Mouse (Mus musculus): ENCODE results near the gene Hmgb1.

The Hmgb1 gene

GRCm38 (mm10) chr5:149104096-149104725, 80.1 kb downstream of the Hmgb1 start:
- DNase-seq (ENCODE audit: low read depth, low spot score) = no peak

- DNase-seq (ENCODE audit: low read depth, low spot score) = no peak
Measured at GRCm38 (mm10) chr5:149101869-149102268, 82.4 kb downstream of the Hmgb1 start.

DNA sequence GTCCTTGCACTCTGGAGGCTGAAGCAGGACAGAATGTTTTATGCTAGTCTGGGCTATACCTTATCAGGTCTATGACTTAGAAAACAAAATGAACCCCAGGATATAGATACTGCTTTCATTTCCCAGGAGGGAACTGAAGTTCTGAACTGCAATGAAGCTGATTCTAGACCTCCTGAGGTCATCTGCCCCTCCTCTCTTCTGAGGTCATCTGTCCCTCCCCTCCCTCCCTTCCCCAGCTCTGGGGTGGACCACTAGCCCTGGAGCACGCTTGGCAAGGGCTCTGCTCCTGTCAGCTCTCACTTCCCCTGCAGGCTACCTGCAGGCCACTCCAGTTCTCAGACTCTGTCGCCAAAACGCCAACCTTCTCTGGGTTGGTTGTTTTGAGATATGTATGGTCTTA, 84.2 kb downstream of the Hmgb1 start:
- no peak for DNase-seq (ENCODE audit: low read depth, low spot score)

- DNase-seq (ENCODE audit: low read depth, low spot score) = no peak
Measured at GRCm38 (mm10) chr5:149099009-149099408, 85.3 kb downstream of the Hmgb1 start.

DNA sequence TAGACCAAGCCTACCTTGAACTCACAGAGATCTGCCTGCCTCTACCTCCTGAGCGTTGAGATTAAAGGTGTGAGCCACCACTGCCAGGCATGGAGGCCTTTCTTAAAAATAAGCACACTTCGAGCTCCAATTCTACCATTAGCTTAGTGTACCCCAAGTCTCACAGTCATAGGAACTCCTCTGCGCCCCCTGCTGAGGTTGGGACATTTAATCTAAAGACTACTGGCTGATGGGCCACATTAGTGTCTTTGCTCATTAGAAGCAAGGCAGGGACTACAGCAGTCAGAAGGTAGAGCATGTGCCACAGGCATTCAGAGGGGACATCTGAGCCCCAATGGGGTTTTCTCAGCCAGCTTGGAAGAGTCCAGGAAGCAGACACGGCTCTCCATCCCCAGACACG, 86.4 kb downstream of the Hmgb1 start:
- DNase-seq (ENCODE audit: low read depth, low spot score) = no peak

GRCm38 (mm10) chr5:149096284-149096683, 88.0 kb downstream of the Hmgb1 start:
- DNase-seq (ENCODE audit: low read depth, low spot score) = no peak

- no peak for DNase-seq (ENCODE audit: low read depth, low spot score)
Measured at GRCm38 (mm10) chr5:149092926-149093325, 91.4 kb downstream of the Hmgb1 start.

DNA sequence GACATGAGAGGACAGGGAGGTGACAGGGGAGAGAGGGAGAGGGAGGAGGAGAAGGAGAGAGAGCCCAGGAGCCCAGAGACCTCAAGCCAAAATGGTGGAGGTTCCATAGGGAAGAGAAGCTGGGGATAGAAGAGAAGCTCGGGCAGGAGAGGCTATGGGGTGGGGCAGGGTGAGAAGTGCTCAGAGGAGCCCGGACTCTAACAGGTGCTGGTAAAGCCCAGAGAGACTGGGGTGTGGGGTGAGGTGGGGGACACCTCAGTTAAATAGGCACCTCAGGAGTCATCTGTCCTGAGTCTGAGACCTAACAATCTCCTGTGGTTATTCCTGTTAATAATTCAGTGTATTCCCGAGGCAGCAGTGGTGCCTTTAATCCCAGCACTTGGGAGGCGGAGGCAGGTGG, 91.8 kb downstream of the Hmgb1 start:
- no peak for DNase-seq (ENCODE audit: low read depth, low spot score)

DNA sequence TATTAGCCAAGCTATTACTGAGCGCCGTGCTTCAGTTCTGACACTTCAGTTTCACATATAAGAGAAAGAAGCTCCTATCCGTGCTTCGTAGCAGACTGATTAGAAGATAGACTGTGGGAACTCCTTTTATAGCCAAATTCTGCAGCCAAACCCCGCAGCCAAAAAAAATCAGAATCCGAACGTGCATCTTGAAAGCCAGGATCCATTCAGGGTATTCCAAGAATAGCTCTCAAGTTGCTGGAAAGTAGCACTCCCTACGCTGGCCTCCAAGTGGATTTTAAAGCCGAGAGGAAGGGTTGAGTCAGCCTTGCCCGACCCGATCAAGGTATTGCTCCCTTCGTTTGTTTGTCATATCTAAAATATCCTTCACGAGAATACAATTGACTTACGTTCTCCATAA, 93.0 kb downstream of the Hmgb1 start:
- DNase-seq (ENCODE audit: low read depth, low spot score) = no peak

DNA sequence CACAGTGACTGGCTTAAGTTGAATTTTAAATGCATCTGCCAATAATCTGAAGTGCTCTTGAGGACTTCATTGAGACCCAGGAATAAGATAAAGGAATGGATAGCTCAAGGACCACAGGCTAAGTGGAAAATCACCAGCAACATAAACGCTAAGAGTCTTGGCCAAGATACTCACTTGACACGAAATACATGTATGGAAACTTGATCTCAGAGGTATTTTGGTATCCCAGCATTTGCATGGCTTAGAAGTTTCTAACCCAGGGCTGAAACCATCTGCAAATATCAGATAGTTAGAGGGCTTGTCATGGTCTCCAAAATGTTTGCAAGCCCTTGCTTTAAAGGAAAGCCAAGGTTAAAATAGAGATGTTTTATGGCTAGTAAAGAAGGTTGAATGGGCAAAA, 94.4 kb downstream of the Hmgb1 start:
- no peak for DNase-seq (ENCODE audit: low read depth, low spot score)

GRCm38 (mm10) chr5:149089456-149089855, 94.8 kb downstream of the Hmgb1 start:
- no peak for DNase-seq (ENCODE audit: low read depth, low spot score)

DNA sequence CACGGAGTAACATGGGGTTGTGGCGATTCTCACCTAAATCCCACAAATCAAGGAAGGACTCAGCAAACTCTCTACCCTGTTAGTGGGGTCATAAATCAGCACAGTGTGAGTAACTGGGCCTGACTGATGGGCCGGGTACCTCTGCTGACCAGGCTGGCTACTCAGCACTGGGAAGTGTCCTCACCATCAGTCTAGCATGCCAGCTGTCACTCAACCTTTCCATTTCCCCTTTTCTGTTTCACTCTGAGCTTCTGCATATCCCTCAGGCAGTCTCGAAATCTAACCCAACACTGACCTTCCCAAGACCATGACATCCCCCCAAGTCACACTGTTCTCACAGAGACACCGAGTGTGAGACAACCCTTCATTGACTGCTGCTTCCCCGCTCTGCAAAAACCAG, 95.4 kb downstream of the Hmgb1 start:
- DNase-seq (ENCODE audit: low read depth, low spot score) = no peak

DNA sequence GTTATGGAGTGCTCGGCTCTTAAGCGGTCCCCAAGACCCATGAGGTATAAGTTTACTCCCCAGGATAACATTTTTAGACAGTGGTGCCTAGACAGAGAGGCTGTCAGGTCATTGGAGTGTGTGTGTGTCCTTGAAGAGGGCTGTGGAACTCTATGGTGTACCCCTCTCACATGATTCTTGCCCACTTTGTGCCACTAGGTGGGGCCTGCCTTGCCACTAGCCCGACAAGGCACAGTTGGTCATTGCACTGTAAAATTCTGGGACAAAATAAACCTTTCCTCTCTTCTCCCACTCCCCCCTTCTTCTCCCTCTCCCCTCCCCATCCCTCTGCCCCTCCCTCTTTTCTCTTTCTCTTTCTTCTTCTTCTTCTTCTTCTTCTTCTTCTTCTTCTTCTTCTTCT, 96.1 kb downstream of the Hmgb1 start:
- DNase-seq (ENCODE audit: low read depth, low spot score) = no peak

- no peak for DNase-seq (ENCODE audit: low read depth, low spot score)
Measured at GRCm38 (mm10) chr5:149086382-149087244, 97.7 kb downstream of the Hmgb1 start.

GRCm38 (mm10) chr5:149080466-149080865, 103.8 kb downstream of the Hmgb1 start:
- DNase-seq (ENCODE audit: low read depth, low spot score) = no peak

- no peak for DNase-seq (ENCODE audit: low read depth, low spot score)
Measured at GRCm38 (mm10) chr5:149079758-149080150, 104.5 kb downstream of the Hmgb1 start.

GRCm38 (mm10) chr5:149079018-149079757, 105.1 kb downstream of the Hmgb1 start:
- no peak for DNase-seq (ENCODE audit: low read depth, low spot score)

- no peak for DNase-seq (ENCODE audit: low read depth, low spot score)
Measured at GRCm38 (mm10) chr5:149077136-149077535, 107.2 kb downstream of the Hmgb1 start.

- DNase-seq (ENCODE audit: low read depth, low spot score) = no peak
Measured at GRCm38 (mm10) chr5:149071546-149071945, 112.7 kb downstream of the Hmgb1 start.

DNA sequence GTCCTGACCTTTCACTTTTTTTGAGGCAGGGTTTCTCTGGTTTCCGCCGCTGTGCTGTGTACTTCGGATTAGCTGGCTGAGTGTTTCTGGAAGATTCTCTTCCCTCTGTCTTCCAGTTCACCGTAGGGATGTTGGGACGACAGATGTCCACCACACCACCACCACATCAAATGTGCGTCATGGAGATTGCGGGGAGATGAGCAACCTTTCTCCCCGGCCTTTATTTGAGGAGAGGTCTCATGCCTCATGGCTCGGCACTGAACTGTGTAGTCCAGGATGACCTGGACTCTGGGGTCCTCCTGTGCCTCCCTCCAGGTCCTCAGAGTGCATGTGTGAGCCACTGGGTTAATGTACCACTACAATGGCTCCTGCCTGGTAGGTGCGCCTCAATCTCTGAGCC, 115.5 kb downstream of the Hmgb1 start:
- no peak for DNase-seq (ENCODE audit: low read depth, low spot score)

DNA sequence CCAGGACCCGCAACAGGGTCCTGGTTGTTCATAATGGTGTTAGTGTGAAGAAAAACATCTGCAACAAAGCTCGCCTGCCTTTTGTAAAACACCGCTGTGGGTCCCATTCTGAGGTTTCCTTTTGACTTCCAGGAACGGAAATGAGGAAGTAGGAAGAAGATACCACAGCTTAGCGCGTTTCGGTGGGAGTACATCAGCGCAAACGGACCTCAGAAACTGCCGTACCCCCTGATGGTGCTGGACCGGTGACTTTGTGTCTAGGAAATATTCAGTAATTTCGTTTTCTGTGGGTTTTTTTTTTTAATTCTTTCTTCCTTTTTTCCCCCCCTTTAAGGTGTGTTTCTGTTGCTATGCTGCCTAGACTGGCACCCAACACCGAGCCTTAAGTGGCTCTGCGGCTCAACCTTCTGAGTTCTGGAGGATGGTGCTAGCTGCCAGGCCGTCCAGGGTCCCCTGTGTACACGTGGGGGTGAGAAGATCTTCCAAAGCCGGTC, 116.0 kb downstream of the Hmgb1 start:
- no peak for DNase-seq (ENCODE audit: low read depth, low spot score)

- no peak for DNase-seq (ENCODE audit: low read depth, low spot score)
Measured at GRCm38 (mm10) chr5:149067501-149067961, 116.8 kb downstream of the Hmgb1 start.

Data from retina, postnatal 7 days (tissue).